Mouse (Mus musculus): Measurements from ENCODE around the gene Cdhr2. TPM values are rescaled to one million over a fixed set of nuclear protein-coding genes. Genes with fewer than 3 reads are reported as not detected.

The Cdhr2 gene
- total RNA-seq, 2 experiments from 2014 or later: 0.17 TPM; not detected in 1

DNA sequence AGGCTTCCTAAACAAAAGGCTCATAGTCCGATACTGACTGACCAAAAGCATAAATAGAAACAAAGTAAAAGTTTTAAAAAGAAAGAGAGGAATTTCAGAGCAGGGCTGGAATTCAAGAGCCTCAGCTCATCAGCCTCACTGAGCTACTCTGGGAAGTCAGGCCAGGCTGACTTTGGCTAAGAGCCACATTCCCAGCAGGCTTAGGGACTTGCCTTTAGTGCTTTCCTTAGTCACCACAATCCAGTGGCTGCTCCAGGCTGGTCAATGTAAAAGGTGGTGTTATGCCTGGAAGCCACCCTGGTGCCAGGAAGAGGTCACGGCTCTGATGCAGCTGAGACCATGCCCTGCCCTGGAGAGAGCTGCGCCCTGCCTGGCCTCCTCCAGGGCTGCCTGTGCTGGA, 79.3 kb downstream of the Cdhr2 start:
- DNase-seq (ENCODE audit: low spot score in 2 of 2): no peak

DNA sequence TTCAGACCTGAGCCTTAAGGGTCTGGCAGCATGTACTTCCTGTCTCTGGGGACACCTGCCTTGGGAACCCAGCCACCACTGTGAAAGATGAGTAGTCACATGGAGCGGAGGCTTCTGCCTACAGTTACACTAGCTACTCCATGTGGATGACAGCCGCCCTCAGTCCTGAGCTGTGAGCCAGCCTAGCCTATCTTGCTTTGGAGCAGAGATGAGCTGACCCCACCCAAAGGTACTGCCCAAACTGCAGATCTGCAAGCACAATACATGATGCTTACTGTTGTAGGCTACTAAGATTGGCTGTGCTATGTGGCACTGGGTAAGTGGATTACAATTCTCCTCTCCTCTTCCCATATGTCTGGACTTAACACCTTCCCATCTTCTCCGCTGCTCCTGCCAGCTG, 79.8 kb downstream of the Cdhr2 start:
- DNase-seq (ENCODE audit: low spot score in 2 of 2): no peak

DNA sequence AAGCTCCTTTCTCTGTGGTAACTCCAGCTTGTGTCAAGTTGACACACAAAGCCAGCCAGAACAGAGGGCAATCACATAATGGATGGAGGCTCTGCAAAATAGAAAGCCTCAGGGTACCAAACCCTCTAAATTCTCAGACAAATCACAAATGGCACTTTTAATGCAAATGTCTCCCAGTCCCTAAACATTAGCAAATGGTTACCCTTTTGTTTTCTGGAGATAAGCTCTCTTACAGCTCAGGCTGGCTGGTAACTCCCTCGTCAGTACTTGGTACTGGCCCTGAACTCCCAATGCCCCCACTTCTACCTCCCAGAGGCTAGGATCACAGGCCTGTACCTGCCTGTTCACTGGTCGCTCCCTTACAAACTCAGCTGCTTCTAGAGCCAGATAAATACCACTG, 82.0 kb downstream of the Cdhr2 start:
- DNase-seq (ENCODE audit: low spot score in 2 of 2): no peak

DNA sequence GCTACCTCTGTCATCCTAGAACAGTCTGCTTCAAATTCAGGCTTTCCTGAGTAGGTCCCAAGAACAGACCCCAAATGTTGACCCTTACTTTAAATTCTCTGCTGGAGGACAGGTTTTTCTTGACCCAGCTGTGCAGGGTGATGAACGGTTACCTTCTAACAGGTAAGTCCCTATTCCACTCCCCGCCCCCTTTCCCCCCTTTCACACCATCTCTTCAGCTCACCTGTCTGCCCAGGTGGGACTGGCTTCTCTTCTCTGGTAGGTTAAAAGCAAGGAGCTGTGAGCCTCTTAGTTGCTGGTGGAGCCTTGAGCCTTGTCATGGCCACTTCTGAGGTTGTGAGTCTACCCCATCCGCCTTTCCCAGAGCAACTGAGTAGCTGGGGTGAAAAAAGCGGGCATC, 82.4 kb downstream of the Cdhr2 start, which contains the start of gene Eif4e1b:
Gene Eif4e1b (plus strand): TSS at position 301 of the 400 bp plus-strand sequence.
- DNase-seq (ENCODE audit: low spot score in 2 of 2): no peak

Other genes starting within 250 kb of the Cdhr2 start
- 10 to 100 TPM; 32.9 to 41.2 TPM for gene Thoc3, start 232.6 kb upstream of the Cdhr2 start, total RNA-seq (2021)
- 10 to 100 TPM; 18.4 to 28.0 TPM for gene Simc1, start 197.7 kb upstream of the Cdhr2 start, total RNA-seq (2021)
- 100 to 1,000 TPM; 177 to 178 TPM for gene 4833439L19Rik, start 136.0 kb upstream of the Cdhr2 start, total RNA-seq (2021)
- 10 to 100 TPM; 40.6 to 45.2 TPM for gene Arl10, start 126.4 kb upstream of the Cdhr2 start, total RNA-seq (2021)
- gene Nop16, start 111.4 kb upstream of the Cdhr2 start, total RNA-seq (2021): 10 to 100 TPM; 59.7 to 69.7 TPM
- gene Higd2a, start 111.3 kb upstream of the Cdhr2 start, total RNA-seq (2021): 100 to 1,000 TPM; 222 to 239 TPM
- gene Cltb, start 90.1 kb upstream of the Cdhr2 start, total RNA-seq (2021): 100 to 1,000 TPM in 1 of 2 experiments, 10 to 100 TPM in 1; 78.8 to 149 TPM
- 10 to 100 TPM; 62.3 to 83.1 TPM for gene Faf2, start 79.7 kb upstream of the Cdhr2 start, total RNA-seq (2021)
- gene Rnf44, start 7.6 kb upstream of the Cdhr2 start, total RNA-seq (2021): 100 to 1,000 TPM in 1 of 2 experiments, 10 to 100 TPM in 1; 98.4 to 123 TPM
- 1 to 10 TPM; 2.5 to 3.2 TPM for gene Gprin1, start 48.4 kb downstream of the Cdhr2 start, total RNA-seq (2021)
- 1 to 10 TPM; 1.8 to 3.3 TPM for gene Sncb, start 65.1 kb downstream of the Cdhr2 start, total RNA-seq (2021)
- not detected for gene Eif4e1b, start 82.5 kb downstream of the Cdhr2 start, total RNA-seq (2021)
- gene Tspan17, start 87.9 kb downstream of the Cdhr2 start, total RNA-seq (2021): 10 to 100 TPM; 32.6 to 46.1 TPM
- gene Unc5a, start 247.9 kb downstream of the Cdhr2 start, total RNA-seq (2021): 1 to 10 TPM; 7.4 to 9.1 TPM